Mouse (Mus musculus) kidney, postnatal 25 days (tissue): ENCODE results near the gene Disp3.

Source experiments
- DNase-seq, 2 experiments: peaks; one replicate each; pipeline ENCODE4 v3.0.0; 2021; ENCODE audit warnings: mixed read lengths in 2 of 2

Gene Disp3

DNA sequence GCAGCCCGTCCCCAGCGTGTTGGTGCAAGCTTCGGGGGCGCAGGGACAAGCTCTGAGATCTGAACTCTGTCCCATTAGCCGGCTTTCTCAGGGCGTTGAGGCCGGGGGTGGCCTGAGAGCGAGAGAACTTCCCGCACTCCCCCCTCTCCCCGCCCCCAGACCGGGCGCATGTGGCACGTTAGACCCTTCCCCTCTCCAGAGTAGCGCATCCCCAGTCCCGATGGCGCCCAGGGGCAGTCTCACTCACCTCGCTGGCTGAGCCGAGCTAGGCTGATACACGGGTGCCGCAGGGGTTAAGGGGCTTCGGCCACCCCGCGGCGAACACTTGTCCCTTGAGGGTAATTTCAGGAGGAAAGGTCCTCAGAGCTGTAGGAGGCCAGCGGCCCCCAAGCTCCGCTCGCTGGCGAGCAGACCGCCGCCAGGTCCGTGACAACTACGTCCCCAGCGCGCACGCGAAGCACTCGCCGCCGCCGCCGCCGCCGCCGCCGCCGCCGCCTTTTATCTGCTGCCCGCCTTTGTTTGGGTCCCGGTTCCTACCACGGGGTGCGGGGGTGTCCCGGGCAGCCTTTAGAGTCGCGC lies at the start of gene Disp3:
Gene Disp3, minus strand, starts transcription at position 490 of the 579 bp plus-strand sequence.
- no peak for DNase-seq

DNA sequence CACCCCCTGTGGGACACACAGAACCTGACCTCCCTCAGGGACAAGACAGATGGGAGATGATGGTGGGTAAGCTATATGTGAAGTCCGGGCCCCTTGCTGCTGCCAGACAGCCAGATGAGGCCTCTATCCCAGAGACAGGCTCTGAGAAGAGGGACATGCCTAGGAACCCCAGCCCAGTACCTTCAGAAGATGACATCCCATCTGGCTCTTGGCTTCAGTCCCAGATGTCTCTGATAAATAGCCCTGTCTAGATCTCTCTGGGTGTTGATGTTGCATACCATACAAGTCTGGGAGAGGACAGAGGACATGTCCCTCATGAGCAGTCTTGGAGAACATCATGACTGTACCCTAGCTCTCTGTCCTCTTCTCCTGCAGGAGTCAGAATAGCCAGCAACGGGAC lies 42.5 kb upstream of the Disp3 start:
- DNase-seq: no peak

DNA sequence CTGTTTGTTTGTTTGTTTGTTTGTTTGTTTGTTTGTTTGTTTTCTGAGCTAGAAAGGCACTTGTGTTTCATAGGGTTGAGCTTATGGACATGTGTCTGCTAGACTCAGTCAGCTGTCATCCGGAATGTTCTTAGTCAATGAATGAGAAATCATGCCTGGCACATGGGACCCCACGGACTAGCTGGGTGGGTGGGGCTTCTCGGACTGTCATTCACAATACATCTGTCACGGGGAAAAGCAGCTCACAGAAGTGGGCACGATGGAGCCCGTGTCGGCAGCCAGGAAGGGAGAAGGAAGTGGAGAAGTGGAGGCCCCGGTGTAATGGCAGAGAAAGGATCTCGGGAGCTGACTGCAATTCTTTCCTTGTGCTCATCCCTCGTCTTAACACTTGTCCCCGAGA lies 41.7 kb upstream of the Disp3 start:
- no peak for DNase-seq

DNA sequence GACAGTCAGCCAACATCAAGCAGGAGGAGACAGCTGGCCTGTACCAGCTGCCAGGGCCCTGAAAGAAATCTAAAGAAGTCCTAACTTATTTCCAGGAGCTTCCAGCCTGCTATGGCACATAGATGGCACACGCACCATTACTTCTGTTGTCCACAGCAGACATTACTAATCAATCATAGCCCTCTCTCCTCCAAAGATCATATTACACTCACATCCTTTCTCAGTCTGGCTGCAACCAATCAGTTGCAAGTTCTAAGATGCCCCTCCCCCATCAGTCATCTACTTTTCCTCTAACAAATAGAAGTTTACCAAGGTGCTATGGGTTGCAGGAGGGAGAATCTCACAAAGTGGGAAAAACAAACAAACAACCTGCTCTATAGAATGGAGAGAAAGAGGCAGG lies 40.5 kb upstream of the Disp3 start:
- DNase-seq: no peak

DNA sequence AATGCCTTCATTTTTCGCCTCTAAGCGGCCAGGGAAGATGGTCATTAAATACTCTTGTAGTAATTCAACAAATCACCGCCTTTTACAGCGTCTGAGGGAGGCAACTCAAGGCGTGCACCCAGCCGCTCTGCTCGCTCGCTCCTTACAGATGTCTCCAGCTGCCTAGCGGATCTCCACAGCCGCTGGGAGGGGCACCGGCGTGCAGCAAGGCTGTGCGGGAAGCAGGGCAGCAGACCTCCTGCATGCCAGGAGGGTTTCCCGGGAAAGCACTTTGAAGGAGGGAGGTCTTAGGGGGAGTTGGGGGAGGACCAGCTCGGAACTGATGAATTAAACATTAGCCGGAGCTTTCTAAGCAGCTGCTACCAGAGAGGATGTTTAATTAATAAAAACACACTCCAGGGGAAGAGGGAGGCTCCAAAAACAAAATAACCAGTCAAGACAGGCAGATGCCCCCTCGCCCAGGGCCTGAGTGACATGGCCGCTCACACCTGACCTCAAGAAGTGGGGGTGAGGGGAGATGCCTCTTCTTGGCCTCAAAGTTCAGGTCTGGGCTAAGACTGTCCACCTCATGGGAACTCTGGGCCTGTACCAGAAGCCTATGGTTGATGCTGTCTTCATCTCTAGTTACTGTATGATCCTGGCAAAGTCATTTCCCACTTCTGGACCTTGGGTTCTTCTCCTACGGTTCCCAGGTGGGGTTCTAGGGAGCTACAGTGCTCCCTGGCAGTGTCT lies 39.7 kb upstream of the Disp3 start:
- DNase-seq: peak in 1 of 2 experiments; percentile 47

DNA sequence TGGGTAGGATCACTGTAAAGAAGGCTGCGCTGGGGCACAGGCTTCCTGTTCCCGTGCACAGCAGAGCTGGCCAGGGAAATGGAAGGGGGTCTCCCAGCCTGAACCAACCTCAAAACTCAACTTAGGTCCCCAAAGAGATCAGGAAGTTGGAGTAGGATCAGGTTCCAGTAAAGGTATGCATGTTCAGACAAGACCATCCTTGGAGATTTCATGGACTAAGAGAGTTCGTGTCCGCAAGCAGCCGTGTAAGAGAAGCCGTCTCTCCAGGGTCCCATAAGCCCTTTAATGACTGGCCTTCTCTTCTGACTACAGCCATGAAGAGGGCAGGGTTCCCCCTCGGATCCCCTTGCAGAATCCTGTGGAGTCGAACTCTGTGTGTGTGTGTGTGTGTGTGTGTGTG lies 39.0 kb upstream of the Disp3 start:
- DNase-seq: no peak

DNA sequence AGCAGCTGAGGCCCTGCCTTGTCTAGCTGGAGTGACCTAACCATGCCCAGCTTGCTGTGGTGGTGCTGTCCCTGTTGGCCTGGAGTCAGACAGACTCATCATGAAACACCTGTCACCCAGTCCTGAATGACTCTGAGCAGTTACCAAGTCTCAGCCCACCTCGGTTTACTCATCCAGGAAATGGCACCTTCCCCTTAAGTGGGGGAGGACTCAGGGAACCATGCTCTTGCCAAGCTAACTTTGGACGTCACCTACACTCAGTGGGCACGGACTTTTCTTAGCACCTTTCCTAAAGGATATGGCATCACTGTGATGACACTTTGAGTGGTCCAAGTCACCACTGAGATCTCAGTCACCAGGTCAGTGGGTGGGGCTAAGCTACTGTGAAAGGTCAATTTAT lies 38.2 kb upstream of the Disp3 start:
- no peak for DNase-seq

DNA sequence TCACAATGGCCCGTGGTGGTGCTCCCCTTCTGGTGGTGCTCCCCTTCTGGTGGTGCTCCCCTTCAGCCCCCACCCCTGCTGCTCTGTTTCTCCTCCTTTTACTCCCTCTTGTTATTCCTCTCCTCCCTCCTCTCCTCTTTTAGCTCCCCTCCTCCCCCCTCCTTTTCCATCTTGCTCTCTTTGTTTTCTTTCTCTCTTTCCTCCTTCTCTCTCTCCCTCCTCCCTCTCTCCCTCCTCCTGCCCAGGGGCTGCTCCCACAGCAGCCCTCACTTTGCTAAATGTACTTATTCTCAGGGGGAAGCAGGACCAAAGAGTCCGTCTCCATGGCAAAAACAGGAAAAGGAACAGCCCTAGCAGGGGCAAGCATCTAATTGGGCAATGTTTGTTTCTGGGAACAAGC lies 37.3 kb upstream of the Disp3 start:
- DNase-seq: no peak

DNA sequence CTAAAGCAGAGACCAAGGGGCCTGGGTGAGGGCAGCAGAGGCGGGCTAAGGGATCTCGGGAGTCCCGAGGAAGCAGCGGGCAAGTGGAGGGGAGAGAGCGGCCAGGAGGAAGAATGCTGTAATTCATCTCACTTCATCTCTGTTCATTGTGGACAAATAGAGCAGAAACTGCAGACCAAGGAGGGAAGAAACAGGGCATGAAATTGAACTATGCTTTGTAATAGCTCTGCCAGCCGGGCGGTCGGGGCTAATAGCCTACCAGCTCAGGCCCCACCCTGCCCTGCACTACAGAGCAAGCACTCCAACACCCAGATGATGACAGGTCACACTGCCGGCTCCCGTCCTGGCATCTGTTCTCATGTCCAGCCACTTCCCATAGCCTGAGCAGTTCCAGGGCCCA lies 34.4 kb upstream of the Disp3 start:
- DNase-seq: no peak

DNA sequence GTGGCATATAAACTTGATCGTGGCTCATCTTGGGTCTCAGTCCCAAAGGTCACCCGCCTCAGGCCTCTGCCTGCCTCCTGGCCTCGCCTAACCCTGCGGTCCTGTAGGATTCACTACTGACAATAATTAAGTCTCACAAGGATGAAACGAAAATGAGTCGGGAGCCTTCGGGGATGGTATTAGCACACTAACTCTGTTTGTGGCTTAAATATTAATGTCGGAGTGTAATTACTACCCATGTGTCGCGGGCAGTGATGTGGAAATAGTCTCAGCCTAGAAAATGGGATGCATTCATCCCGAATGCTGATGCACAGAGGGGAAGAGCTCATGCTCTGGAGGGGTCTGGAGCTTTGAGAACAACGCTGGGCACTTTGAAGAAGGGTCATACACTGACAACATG lies 31.6 kb upstream of the Disp3 start:
- DNase-seq: no peak

DNA sequence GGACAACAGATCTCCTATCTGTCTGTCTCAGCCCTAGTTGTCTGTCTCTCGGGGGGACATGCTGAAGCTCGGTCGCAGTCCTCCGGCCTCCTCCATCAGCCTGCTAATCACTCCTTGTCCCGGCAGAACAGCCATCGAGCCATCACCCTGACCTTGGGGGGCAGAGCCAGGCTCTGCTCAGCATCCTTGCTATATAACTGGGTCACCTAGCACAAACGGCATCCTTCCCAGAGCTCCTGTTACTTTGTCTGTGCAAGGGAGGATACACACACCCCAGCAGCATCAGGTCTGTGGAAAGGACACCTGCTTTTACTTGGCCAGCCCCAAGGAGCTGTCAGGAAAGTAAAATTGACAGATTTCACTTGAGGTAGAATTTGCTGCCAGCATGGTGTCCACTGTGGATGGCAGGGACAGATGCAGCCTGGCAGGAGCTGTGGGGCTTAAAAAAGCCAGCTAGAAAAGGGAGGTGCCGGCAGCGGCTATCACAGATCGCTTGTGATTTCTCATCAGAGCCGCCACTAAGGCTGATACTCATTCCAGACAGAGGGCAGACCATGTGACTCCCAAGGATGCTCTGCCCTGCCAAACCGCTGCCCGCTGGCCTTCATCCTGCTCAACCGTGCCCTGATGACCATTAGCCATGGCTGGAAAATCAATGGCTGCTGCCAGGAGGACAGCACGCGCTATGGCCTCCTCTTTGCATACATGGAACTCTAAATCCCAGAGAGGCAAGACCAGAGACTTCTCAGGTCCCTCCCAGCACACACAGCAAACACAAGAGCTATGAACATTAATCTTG lies 27.8 kb upstream of the Disp3 start:
- no peak for DNase-seq

DNA sequence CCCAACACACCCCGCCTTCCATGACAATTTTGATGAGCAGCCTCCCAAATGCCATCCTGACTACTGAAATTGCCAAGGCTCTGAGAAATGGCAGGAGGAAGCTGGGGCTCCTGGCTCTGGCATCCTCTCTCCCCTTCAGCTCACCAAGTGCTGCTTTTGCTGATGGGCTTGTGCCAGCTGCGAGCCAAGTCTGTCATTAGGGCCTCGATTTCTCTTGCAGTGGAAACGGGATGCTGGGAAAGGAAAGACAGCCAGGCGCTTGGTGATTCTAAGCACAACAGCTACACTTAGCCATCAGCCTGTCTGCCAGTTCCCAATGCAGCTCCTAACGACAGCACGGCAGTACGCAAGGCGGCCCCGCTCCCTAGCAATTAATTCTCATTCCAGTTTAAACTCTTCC lies 26.6 kb upstream of the Disp3 start:
- DNase-seq: no peak

DNA sequence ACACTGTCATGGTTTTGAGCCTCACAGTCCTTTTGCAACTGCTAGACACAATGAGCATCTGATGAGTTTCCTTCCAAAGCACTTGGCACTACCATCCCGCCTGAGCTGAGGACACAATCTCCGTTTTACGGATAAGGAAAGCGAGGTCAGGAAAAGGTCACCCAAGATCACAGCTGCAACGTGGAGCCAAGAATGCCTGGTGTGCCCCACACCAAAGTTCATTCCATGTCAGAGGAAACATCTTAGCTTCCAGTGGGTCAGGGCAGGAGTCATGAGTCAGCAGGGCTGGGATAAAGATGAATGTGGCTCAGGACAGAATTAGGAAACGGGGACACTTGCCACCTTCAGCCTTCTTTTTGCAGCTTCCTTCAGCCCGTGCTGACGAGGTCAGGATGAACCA lies 25.8 kb upstream of the Disp3 start:
- DNase-seq: peak in 1 of 2 experiments; percentile 8

DNA sequence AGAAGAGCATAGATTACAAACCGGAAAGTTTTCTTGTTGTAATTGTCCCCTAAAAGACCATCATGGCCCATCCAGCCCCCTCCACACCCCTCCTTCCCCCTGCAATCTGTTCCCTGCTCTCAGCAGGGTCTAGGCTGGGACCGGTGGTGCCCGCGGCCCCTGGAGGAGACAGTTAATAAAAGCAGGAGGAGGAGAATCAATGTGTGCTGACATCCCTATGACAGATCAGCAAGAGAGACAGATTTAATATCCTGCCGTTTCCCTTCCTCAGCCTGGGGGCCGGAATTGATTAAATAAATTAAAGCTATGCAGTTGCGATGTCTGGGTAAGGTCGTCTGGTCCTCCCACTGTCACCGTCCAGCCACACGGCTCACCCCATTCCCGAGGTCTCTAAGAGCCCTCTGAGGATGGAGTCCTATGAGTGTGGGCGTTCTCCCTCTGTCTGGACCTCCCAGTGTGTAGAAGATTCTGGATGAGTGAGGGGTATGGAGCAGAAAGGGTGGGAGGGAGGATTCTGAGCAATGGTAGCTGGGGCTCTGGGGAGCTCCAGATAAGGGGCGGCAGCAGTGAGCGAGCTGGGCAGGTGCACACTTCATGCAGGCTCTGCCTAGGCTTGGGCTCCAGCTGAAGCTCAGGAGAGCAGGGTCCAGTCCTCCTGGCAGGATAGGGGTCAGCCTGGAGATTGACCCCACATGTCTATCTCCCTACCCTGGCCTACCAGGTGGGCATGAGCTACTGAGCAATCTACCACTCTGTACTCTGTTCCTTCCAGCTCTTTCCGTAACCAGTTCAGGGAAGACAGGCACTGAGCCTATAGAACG lies 24.7 kb upstream of the Disp3 start:
- DNase-seq: no peak

DNA sequence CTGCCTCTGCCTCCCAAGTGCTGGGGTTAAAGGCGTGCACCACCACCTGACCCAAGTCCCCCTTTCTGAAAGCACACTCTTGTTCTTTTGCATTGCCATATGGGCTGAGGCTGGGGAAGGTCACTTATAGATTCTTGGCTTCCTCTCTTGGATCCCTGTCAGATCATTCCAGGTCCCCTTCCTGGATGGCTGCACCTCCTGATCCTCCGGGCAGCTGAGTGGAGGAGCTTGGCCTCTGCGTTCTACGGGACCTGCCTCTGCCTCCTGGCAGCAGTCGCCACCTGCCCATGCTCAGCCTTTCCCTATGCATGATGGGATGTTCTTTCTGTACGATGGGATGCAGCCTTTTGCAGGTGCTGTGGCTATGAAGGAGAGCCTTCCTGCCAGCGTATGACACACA lies 23.1 kb upstream of the Disp3 start:
- no peak for DNase-seq

DNA sequence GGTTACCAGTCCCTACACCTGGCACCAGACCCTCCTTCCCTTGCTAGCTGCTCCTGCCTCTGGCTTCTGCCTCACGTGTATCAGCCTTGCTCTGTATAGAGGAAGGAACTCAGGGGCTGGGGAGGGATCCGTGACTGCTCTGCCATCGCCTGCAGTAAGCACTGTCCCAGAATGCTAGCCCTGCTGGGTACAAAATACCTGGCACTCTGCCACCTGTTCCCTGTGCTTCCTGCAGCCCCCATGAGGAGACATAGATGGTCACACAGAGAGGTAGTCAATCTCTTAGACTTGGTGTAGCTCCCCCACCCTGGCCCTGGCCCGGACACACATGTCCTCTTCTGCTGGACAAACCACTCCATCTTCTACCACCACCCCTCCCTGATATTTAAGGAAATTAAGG lies 22.4 kb upstream of the Disp3 start:
- DNase-seq: no peak

DNA sequence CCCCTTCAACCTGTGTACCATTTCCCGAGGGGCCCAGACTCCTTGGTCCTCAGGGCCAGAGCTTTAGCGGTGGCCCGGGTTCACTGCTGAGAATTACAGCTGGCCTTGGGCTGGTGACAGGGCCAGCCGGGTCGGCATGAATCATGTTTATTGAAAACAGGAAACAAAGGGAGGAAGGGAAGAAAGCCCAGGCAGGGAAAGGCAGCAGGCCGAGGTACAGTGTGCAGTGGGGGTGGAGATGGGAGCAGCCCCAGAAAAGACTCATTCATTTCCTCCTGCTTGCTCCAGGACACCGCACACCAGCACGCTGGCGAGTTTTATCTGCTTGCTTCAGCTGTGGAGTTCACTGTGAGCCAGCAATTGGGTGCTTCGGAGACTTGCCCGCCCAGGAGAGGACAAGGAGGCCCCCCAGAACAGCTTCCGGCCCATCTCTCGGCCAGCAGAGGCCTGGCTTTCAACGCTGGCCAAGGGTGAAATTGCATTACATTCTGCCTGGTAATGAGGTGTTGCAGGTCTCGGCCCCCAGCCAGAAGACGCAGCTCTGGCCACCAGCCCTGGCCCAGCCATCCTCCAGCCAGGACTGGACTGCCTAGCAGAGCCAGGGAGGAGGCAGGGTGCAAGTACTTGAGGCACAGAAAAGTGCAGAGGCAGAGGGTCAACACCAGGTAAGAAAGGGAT lies 18.8 kb upstream of the Disp3 start:
- DNase-seq: peak in 1 of 2 experiments; percentile 4

DNA sequence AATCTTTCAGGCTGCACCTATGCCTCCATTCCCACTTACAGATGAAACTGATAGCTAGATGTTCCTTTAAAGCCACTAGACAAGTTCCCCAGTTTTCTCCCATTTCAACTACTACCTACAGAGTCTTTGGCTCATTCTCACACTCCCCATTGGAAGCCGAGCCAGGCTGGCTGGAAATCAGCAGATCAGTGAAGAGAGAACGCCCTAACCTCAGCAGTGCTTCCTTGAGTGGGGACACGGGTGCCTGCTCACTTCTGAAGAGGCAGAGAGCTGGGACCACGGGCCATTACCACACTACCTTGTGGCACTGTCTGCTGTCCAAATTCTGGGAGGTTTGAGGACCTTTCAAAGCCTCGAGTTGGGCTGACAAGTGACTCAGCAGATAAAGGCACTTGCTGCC lies 11.0 kb upstream of the Disp3 start:
- no peak for DNase-seq

DNA sequence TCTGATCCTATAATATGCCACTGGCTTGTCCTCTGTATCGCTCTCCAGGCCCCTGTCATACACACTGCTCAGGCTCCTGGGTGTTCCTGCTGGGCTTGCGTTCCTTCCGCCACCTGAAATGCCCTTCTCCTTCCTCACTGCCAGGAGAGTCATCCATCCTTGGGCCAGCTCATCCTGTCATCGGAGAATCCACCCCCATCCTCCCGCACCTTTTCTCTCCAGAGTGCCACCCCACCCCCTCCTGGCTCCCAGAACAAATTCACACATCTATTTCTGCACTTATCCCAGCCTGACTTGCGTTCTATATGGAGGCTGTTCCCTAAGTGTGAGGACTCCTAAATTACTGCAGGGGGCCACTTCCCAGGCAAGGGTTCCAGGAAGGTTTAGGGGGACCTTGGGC lies 9.9 kb upstream of the Disp3 start:
- no peak for DNase-seq

DNA sequence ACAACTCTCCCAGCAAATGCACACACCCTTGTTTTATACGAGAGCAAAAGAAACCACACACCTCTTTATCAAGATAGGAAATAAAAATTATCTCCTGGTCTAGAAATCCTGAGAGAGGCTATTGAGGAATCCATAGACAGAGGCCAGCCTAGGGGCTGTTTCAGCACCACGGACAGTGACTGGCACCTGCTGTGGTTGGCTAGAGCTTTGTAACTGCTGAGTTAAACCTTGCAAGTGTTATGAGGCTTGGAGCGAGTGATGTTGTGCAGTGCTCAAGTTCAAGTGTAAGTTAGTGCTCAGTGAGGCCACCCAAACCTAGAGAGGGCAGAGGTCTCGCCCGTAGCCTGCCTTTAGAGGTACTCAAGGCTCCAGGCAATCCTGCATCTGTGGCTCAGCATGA lies 5.6 kb upstream of the Disp3 start:
- DNase-seq: peak; percentile 62

DNA sequence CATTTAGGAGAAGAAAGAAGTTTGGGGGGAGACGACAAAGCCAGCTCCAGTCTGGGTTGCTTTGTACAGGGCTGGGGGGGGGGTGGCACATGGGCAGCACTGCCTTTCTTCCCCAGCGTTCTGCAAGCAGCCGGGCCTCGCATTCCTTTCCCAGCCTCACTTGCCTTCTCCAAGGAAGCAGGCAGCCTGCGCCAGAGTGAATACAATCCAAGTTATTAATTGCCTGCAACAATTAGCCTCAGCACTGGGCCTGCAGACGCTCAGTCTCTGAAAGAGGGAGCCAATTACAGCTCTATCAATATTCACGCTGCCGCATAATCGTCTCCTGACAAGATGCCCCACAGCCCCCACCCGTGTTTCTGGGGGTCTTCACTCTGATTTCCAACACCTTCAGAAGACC lies 4.1 kb upstream of the Disp3 start:
- DNase-seq: no peak

DNA sequence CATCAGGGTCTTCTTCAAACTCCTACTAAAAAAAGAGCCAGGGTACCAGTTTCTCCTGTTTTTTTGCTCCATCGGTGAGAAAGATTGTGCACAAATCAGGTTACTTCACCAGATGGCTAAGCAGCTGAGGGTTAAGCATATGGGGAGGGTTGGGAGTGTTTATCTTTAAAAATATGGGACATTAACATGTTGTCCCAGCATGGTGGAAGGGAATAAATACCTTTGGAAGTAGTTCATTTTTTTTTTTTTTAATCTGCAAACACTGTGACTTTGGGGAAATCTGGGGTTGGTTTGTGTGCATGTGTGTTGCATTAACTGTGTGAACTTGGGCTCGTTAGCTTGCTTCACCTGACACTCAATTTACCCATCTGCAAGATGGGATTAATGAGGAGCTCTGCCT lies 3.3 kb upstream of the Disp3 start:
- DNase-seq: no peak
